Mouse (Mus musculus) T-helper 17 cell (primary cell): ENCODE measurements at regions not wholly inside any gene's neighbourhood (a gene's known extent, or its start where the extent isn't known, plus 50 kb on each side); places are given as distances from the start of the nearest gene placed in this dataset.

Source experiments
- in situ Hi-C, 2 experiments: fragments of 300-600 bp; cut with MboI, MseI; formaldehyde crosslinking; loops; 1 replicate in 1 of 2; 2 replicates in 1 of 2; pipeline ENCODE4 v1.15.1; 2025; ENCODE audit warnings: high pct_unique_total_duplicates in 2 of 2

DNA sequence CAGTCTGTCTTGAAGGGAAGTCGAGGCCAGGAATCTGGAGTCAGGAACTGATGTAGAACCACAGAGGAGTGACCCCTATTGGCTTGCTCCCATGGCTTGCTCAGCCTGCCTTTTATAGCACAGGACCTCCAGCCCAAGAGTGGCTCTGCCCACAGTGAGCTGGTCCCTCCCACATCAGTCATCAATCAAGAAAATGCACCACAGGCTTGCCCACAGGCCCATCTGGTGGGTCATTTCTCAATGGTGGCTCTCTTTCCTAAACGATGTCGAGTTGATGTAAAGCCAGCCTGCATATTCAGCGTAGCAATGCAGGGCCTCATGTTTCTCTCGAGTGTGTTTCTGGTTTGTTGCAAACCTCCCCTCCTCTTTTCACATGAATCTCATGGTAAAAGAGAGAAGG, 168.3 kb upstream of the Ubr2 start:
- in situ Hi-C loops = no loop called here

DNA sequence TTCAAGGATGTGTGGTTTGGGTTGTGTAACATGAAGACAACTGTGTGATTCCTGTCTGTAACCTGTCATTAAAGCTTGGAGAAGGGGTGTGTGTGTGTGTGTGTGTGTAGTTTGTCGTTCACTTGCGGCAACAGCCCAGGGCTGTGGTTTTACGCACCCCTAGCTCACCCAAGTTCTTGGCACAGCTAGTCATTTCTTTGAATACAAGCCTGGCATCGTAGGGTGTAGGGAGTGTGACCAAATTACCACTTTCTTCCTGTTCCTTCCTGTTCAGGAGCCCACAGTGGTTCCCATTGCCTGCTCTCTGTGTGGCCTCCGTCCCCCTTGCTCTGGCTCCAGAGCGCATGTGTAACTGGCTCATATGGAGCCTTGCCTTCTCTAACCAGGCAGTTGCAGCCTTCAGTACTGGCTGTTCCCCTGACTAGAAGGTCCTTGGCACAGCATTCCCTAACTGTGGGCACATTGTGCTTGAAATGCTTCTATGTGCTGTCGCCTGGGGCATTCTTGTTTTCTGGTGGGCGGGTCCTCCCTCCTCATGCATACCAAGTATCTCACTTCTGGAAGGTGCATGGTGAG, 167.4 kb upstream of the Ubr2 start:
- in situ Hi-C loops = no loop called here

DNA sequence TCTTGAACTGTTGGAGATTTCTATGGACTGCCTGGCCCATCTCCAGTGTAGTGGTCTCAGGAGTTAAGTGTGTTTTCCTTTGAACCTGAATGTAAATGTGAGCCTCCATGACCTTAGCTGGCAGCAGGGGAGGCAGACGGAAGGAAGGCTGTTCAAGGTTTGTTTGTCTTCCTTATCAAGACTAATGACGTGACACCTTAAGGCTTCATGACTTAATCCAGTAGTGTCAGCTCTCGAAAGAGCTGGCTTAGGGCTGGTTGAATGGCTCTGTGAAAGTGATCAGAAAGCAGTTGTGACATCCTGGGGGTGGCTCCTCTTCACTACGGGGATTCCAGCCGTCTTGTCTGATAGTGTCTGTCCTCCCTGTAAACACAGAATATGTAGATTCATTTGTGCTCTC, 166.0 kb upstream of the Ubr2 start:
- in situ Hi-C loops = no loop called here

- in situ Hi-C loops = no loop called here
Measured at GRCm38 (mm10) chr17:47174748-47175215, 164.4 kb upstream of the Ubr2 start.

DNA sequence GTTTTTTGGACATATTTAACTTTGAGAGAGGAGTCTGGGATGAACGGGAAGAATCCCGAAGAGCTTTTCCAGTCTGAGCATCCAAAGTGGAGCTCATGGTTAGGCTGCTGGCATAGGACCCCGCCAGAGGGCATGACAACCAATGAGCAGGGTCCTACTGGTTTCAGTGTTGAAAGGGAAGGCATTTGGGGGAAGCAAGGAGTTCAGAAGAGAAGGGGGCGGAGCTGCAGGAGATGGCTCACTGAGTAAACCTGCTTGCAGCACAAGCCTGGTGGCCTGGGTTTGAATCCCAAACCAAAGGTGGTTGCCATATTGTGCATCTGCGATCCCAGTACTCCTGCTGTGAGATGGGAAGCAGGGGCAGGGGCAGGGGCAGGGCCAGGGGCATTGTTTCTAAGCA, 161.4 kb upstream of the Ubr2 start:
- in situ Hi-C loops = no loop called here

- in situ Hi-C loops = no loop called here
Measured at GRCm38 (mm10) chr17:47170978-47171593, 160.7 kb upstream of the Ubr2 start.

DNA sequence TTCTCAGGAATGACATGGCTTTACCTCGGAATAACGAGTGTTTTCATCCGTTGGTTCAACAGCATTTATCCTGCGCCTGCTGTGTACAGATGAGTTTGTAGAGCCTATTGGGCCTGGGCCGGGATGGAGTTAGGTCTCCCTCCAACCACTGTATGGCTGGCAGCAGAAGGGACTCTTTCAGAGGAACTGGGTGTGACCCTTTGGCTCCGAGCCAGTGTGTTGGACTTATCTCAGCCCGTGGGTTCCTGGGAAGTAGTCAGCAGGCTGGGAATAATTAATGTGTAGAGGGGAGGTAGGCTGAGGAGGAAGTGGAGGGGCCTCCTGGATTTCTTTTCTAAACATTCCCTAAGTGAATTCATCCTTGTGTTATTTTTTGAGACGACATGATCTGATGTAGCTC, 157.7 kb upstream of the Ubr2 start:
- in situ Hi-C loops = loop anchor here in 1 of 2 experiments (5.0 kb wide), 1 partner anchor 59 kb away; no protein-coding TSS in a partner anchor

DNA sequence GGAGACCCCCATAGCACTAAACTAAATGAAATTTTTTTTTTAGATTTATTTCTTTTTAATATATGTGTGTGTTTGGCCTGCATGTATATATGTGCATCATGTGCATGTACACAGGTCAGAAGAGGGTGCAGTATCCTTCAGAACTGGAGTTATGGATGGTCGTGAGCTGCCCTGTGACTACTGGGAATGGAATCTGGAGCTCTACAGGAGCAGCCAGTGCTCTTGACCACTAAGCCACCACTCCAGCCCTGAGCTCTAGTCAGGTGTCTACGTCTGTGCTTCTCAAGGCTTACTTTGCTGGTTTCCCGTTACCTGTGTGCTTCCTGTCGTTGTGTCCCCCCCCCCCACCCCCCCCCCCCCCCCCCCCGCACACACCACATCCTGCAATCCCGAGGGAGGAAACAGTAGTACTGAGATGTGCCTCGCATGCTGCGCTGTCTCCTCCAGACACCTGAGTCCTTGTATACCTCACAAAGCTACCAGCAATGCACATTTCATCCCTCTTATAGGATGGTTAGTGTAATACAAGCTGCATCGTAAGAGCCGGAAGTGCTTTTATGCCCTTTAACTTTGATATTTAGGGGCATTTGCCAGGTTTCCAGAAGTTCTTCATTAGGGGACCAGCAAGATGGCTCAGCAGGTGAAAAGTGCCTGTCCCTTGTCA, 153.5 kb upstream of the Ubr2 start:
- in situ Hi-C loops = no loop called here

DNA sequence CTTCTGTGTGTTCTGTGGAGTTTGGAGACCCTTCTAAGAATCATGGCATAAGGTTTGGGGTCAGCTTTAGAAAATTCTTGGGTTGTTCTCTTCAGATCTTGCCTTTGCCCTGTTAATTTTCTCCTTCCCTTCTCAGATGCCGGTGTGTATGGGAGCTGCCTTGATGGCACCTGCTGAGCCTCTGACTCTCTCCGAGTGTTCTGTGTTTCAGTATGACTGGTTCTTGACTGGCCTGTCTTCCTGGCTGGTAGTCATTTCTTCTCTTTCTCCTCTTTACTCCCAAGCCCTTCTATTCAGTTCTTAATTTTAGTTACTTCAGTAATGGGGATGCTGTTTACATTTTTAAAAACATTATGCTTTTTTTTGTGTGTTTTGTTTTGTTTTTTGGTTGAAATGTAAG, 152.1 kb upstream of the Ubr2 start:
- in situ Hi-C loops = no loop called here

DNA sequence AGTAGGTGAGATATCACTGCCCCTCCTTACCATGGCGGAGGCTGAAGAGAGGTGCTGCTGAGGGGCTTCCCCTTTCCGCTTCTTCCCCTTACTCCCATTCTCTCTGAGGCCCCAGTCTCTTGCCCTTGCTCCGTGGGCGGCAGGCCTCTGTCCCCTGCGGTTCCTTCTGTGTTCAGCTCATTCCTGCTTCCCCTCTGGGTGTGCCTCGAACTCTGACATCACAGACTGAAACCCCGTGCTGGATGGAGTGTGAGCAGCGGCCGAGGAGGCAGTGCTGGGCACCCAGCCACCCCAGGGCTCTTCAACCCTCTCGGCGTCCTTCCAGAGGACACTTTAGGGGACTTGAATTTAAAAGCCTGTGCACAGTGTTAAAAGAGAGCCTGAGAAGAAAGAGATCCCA, 145.9 kb upstream of the Ubr2 start:
- in situ Hi-C loops = no loop called here

DNA sequence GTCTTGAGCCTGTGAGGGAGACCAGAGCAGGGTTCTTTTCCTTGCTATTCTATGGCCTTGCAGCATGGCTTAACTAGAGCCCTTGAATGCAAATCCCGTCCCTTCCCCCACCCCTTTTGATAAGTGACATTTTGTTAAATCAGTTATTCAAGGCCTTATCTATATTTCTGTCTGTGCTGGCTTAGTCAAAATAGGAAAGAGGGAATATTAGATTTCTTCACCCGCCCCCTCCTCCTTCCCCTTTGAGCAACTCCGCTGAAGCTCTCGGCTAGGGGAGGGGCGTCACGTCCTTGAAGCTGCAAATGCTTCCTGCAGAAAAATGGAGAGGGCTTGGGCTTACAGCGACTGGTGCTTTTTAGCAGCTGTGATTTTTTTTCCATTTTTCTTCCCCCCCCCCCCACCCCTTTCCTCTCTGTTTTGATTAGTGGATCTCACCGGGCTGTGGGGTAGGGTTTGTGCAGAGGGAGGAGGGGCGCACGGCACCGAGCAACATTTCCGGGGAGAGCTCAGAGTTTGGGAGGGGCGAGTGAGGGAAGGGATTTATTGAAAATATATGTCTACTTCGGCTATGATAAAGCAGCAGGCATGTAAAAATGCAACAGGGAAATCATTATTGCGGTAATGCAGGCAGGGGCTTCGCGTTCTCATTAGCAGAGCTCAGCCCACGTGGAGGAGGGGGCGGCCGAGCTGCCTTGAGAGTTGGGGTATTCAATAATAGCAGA, 141.4 kb upstream of the Ubr2 start:
- in situ Hi-C loops = no loop called here

DNA sequence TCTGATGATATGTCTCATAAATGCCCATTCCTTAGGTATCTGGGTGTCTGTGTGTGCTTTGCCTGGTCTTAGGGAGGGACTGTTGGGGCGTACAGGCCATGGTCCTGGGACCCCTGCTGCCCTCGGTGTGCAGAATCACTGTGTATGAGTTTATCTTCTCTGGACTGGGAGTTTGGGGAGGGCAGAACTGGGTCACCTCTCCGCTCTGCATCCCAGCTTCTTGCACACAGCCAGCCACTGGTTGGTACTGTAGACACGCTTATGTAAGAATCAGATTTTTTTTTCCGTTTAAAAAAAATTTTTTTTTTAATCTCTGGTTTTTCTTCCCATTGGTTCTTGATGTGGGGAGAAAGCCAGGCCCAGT, 140.8 kb upstream of the Ubr2 start:
- in situ Hi-C loops = no loop called here

DNA sequence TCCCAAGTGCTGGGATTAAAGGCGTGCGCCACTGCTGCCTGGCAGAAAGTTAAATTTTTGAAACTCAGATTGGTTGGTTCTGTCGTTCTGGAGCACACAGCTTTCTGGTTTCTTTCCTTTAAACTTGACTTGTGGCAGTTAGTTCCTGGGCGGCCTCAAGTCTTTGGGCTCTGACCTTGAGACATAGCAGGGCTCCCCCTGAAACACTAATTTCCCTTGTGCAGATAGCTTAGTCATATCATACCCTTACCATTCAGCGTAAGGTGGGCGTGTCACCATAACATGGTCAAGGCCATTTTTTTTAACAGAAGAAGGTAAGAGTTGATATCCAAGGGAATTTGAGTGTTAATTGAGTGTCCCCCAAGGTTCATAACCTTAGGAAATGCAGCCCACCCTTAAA, 140.3 kb upstream of the Ubr2 start:
- in situ Hi-C loops = no loop called here

DNA sequence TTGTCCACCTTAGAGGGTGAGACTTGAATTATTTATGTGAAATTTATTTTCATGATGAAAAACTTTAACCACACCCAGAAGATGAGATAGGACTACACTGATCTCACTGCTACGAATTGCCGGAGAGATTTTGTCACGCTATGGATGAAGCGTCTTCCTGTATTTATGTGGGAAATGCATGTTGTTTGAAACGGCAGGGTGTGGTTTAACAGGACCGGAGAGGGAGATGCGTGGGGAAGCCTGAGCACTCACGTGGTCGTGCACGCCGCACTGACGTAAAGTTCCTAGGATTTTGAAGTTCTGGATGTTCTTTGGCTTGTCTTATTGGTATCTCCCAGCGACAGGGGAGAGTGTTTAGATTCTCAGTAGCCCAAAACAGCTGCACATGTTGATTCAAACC, 139.3 kb upstream of the Ubr2 start:
- in situ Hi-C loops = loop anchor here in 1 of 2 experiments (10.0 kb wide), 2 partner anchors 65 to 775 kb away; partner anchors contain the start of gene Foxp4

GRCm38 (mm10) chr17:47149158-47149557, 138.8 kb upstream of the Ubr2 start:
- in situ Hi-C loops = loop anchor here in 1 of 2 experiments (10.0 kb wide), 2 partner anchors 66 to 776 kb away; partner anchors contain the start of gene Foxp4

DNA sequence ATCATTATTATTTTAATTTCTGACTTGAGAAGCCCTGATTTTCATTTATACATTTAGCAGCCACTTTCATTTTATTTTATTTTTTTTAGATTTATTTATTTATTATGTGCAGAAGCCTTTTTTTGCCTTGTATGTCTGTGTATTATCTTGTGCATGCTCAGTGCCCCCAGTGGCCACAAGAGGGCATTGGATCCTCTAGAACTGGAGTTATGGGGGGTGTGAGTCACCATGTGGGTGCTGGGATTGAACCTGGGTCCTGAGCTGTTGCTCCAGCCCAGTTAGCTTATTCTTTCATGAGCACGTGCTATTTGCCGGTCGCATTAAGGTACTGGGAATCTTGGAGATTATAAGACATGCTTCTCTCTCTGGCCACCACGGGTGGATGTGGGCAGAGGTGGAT, 136.3 kb upstream of the Ubr2 start:
- in situ Hi-C loops = loop anchor here in 1 of 2 experiments (10.0 kb wide), 2 partner anchors 68 to 778 kb away; partner anchors contain the start of gene Foxp4

- in situ Hi-C loops = loop anchor here in 1 of 2 experiments (10.0 kb wide), 2 partner anchors 69 to 779 kb away; partner anchors contain the start of gene Foxp4
Measured at GRCm38 (mm10) chr17:47145590-47145989, 135.2 kb upstream of the Ubr2 start.

DNA sequence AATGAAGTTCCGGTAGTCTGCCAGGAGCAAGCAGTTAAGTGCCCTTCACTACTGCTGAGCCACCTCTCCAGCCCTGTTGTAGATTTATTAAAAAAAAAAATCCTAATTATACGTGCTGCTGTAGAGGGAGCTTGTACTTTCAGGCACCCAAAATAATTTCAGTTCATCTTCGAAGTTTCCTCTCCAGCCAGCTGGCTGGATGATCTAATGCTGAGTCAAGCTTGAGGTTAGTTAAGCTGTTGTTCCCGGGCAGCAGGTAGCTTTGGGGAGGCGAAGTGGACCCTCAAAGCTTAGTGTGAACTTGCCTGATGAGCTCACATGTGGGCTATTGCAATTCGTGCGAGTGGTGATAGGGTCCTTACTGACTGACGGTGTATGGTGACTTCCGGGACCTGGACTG, 134.6 kb upstream of the Ubr2 start:
- in situ Hi-C loops = loop anchor here in 1 of 2 experiments (10.0 kb wide), 2 partner anchors 70 to 780 kb away; partner anchors contain the start of gene Foxp4

DNA sequence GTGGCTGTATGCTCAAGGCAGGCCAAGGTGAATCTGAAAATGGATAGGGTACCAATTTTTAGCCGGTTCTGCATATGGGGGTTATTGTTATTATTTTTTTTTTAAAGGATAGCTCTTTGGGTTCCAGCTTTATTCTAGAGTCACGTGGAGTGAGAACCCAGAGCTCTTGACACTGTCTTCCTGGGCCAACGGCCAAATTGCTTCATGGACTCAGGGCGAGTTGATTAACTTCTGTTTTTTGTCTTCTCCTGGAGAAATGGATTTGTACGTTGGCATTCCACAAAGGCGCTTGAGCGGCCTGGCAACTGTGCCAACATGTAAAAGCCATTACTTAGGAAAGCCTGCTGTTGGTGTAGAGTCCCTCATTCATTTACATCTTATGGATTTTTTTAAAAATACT, 134.1 kb upstream of the Ubr2 start:
- in situ Hi-C loops = loop anchor here in 1 of 2 experiments (10.0 kb wide), 2 partner anchors 70 to 780 kb away; partner anchors contain the start of gene Foxp4

DNA sequence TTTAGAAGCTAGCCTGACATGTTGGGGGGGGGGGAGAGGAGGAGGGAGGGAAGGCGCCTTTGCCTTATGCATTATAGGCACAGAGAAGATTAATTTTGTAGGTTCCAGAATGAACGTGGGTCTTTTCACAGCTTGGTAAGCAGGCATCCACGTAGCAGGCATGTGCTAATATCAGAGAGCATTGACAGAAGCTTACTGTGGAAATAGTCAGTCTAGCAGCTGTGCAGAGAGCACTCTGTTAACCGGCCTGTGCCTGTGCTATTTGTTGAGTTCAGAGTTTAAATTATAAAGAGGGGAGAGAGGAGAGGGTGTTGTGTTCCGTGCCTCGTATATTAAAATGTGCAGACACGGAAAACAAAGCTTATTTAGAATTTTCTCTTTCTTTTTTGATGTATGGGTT, 133.5 kb upstream of the Ubr2 start:
- in situ Hi-C loops = loop anchor here in 1 of 2 experiments (10.0 kb wide), 2 partner anchors 71 to 781 kb away; partner anchors contain the start of gene Foxp4

GRCm38 (mm10) chr17:47142885-47143284, 132.5 kb upstream of the Ubr2 start:
- in situ Hi-C loops = loop anchor here in 1 of 2 experiments (10.0 kb wide), 2 partner anchors 72 to 782 kb away; partner anchors contain the start of gene Foxp4
